Mouse (Mus musculus) kidney, adult 9 months (tissue): ENCODE data around the gene Oma1.

Experiments used
- DNase-seq: peaks from one replicate; pipeline ENCODE4 v3.0.0; 2022

The Oma1 gene

GRCm38 (mm10) chr4:103313587-103314525 lies at the start of gene Oma1:
TSS of gene Oma1 (plus strand) at chr4:103313812.
- peak; percentile 99 for DNase-seq

DNA sequence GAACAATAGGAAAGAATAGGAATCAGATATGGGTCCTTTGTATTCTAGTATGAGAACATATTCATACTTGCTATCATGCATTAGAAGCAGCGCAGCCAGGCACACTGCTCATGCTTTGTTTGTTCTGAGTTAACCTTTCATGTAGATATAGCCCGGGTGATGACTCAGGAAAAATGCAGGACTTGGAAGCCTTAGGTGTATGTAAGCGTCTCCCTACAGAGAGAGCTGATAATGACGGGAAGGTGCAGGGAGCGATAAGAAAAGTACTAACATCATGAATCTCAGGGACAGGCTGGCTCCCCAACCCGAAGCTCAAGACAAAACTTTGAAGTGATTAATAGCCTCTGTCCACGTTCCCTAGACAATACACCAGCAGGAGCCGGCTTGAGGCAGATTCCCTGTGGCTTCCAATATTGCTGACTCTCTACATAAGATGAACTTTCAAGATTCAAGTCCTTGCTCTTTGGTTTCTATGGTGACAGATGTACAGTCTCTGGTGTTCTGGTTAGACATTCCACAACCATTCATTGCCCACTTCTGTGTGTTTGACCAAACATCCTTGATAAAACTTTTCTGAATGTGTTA lies 49.7 kb upstream of the Oma1 start:
- DNase-seq: no peak

DNA sequence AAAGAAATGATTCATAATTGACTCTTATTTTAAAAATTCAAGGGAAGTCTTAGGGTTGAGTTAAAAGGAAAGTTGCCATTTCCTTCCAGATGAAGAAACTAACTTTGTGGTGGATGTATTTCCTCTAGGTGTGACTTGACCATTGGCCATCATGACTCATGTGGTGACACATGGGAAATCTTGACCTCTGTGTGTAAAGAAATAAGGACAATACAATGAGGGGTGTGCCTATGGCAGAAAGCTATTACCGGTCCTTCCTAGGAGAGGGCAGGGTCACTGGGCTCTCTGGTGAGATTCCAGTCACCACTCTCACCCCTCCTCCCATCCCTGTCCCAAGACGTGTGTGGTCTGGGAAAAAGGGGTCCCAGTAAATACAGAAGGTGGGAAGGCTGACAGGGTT lies 48.4 kb upstream of the Oma1 start:
- DNase-seq: no peak

- DNase-seq: no peak
Observed at GRCm38 (mm10) chr4:103269336-103269735, 44.3 kb upstream of the Oma1 start.

GRCm38 (mm10) chr4:103273021-103273420 lies 40.6 kb upstream of the Oma1 start:
- no peak for DNase-seq

DNA sequence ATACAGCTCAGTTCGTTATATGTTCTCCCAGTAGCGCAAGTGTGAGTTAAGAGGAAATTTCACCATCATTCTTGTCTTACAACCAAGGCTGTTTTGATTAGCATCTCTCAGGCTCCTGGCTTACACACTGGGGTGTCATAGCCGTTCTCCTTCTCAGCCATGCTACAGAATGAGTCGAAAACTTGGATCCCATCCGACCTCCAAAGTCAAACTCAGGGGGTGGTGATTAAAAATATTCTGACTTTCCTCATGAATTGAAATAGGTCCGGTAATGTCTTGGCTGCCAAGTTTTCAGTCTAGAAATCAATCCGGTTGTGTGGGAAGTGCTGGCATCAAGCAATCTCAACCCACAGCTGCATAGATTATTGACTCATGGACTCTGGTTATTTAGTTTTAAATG lies 25.3 kb upstream of the Oma1 start:
- DNase-seq: no peak

DNA sequence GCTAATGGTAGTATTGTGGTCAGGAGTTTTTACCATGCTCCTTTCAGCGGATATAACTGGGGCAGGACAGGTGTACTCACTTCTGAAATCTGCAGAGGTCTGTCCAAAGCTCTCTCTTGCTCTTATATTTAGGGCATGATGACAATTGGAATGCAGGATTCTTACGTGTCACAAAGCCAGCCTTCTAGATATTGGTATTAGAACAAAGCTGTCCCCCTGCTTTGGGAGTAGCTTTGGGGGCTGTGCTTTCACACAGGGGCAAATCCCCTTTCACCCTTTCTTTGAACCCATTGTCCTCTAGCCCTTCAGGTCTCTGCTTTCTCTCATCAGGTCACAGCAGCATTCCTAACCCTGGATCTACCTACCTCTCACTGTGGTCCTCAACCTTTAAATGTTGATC lies 22.8 kb upstream of the Oma1 start, which contains the start of gene 4921539E11Rik:
Gene 4921539E11Rik (minus strand): TSS at position 101 of the 400 bp plus-strand sequence.
- DNase-seq: no peak

- no peak for DNase-seq
Observed at GRCm38 (mm10) chr4:103299342-103299741, 14.3 kb upstream of the Oma1 start.

DNA sequence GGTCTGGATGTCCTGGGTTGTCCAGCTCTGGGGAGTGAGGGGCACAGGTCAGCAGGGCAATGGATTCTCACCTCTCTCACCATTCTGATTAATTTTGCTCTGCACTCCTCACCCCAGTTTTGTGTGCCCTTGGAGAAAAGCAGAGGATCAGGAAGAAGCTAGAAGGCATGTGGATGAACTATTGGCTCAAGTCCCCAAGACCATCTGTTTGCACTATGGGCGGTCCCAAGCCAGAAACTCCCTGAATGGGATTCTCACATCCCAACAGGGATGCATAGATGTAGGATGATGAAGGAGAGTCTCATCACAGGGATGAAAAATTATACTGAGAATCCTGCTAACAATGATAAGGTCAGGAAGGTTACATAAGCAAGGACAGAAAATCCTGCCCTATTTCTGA lies 9.8 kb upstream of the Oma1 start:
- DNase-seq: no peak

- DNase-seq: no peak
Observed at GRCm38 (mm10) chr4:103314526-103314910, 906 bp downstream of the Oma1 start.

GRCm38 (mm10) chr4:103315861-103316260 lies 2.2 kb downstream of the Oma1 start:
- no peak for DNase-seq

DNA sequence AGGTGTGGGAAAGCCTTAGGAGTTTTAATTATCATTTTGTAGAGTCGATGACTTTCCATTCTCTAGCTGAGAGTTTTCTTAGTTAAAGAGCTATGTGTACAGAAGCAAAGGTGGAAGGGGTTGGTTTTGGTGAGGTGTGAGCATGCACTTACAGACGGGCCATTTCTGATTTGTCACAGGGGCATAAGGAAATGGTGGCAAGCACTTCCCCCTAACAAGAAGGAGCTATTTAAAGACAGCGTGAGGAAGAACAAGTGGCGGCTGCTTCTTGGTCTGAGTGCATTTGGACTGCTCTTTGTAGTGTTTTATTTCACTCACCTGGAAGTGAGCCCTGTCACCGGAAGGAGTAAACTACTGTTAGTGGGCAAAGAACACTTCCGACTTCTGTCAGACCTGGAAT lies 7.8 kb downstream of the Oma1 start:
- DNase-seq: no peak

- DNase-seq: no peak
Observed at GRCm38 (mm10) chr4:103324688-103325451, 11.3 kb downstream of the Oma1 start.

DNA sequence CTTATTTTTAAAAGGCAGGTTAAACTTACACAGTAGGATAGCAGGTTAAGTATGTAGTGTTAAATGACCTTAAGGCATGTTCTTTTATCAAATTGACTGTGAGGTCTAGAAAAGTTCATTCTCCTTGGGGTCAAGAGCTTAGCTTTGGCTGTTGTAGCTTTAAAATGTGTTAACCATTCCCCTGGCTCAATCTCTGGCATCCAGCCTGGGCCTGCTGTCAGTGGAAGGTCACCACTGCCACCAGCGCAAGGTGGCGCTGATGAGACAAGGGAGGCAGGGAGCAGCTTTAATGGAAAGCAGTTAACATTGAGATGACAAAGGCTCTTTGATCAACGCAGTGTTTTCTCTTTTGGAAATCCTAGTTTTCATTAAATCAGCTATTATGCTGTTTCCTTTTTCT lies 13.4 kb downstream of the Oma1 start:
- peak; percentile 88 for DNase-seq

- DNase-seq: peak; percentile 22
Observed at GRCm38 (mm10) chr4:103329348-103329747, 15.7 kb downstream of the Oma1 start.

DNA sequence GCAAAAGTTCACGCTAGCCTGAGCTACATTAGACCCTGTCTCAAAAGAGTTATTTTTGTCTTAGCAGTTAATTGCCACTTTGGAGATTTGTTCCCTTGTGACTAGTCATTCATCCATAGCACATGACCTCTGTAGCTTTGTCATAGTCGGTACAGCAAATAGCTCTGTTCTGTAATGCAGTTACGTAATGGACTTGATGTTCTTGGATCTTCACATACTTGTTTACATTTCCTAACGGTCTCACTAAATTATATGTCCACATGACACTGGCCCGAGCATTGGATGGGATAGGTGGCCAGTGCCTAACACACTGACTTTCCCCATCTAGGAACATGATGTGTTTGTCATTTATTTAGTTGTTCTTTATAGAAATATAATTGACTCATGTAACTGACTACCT lies 21.5 kb downstream of the Oma1 start:
- DNase-seq: no peak

- no peak for DNase-seq
Observed at GRCm38 (mm10) chr4:103340726-103341125, 27.1 kb downstream of the Oma1 start.

- DNase-seq: no peak
Observed at GRCm38 (mm10) chr4:103341620-103342019, 28.0 kb downstream of the Oma1 start.

DNA sequence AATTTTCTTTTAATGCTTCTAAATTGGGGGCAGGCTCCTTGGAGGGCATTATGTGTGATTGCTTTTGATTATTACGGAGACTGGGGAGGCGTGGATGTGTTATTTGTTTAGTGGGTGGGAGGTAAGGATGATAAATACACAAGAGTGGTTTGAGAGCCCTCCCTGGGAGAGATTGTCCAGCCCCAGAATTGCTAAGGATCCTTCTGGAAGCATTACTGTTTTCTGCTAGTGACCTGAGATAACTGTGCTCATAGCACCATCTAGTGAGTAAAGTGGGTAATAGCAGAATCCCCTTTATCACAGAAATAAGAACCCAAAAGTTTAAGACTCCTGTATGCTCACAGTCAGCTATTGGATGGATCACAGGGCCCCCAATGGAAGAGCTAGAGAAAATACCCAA lies 32.4 kb downstream of the Oma1 start:
- peak; percentile 70 for DNase-seq

GRCm38 (mm10) chr4:103346849-103347248 lies 33.2 kb downstream of the Oma1 start:
- peak; percentile 88 for DNase-seq

DNA sequence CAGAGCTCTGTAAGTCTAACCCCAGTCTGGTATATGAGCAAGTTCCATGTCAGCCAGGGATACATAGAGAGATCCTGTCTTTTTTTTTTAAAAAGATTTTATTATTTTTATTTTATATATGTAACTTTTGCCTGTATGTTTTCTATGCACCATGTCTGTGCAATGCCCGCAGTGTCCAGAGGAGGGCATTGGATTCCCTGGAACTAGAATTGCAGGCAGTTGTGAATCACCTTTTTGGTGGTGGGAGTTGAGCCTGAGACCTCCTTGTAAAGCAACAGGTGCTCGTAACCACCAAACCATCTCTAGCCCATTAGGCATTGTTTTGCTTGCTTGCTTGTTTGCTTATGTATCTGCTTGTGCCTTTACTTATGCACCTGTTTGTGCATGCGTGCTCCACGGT lies 35.6 kb downstream of the Oma1 start:
- no peak for DNase-seq

GRCm38 (mm10) chr4:103352926-103353325 lies 39.3 kb downstream of the Oma1 start:
- no peak for DNase-seq

- DNase-seq: no peak
Observed at GRCm38 (mm10) chr4:103357457-103357856, 43.8 kb downstream of the Oma1 start.
